Mouse (Mus musculus): Measurements from ENCODE around the gene Zfp536. TPM values are rescaled to one million over a fixed set of nuclear protein-coding genes. Genes with fewer than 3 reads are reported as not detected.

Gene Zfp536
- polyA plus RNA-seq, 1 experiment from 2014 or later: 31.5 TPM

DNA sequence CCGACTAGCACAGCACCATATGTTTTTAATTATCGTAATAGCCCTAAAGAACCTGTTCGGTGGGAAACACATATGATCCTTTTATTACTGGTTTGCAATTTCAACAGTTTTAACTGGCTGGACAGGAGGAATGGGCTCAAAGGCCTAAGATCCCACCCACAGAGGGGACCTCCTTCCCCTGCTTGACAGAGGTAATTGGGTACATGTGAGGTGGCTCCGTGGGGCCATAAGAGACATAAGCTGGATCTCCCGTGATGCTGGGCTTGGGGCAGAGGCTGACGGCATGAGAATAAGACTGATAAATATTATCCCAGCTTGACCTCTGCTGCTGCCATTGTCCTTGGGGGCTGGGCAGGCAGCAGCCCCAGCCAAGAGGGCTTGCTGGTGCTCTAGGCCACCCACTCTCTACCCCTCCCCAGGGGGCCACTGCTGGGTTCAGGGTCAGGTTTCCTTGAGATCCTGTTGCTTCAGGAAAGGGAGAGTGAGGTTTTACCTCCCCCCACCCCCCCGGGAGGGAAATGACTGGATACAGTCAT lies 309.2 kb downstream of the Zfp536 start:
- peak overlapping the region; percentile 59 for H3K27ac ChIP-seq
- H3K4me1 ChIP-seq: peaks cover 43% of the 10 kb centered on the region
- no peaks in the 10 kb centered on the region for H3K27me3 ChIP-seq (ENCODE audit: poor library complexity, severe bottlenecking)
- WGBS: 56% methylated on average over 7 of the region's 7 CpGs
- DNase-seq (ENCODE audit: extremely low spot score, low spot score): peak; percentile 30
- H3K4me3 ChIP-seq: no peak overlapping the region
- no peaks in the 10 kb centered on the region for H3K9me3 ChIP-seq
- no peaks in the 10 kb centered on the region for H3K36me3 ChIP-seq (replicated peaks)

DNA sequence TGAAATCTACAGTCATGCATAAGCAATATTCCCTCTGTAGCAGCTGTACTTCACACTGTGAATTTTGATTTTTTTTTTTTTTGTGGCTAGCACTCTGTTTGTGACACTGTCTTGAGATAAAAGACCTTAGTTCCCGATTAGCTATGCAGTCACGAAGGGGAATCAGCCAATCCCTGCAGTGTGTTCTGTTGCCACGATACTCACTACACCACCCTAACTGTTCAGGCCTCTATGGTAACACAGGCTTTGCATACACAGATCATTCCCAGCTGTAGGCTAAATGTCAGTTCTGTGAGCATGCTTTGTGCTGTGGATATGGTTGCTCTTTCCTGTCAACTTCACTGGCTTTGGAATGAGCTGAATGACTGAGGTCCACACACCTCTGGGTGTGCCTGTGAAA lies 325.9 kb downstream of the Zfp536 start:
- H3K4me1 ChIP-seq: peaks cover 3% of the 10 kb centered on the region; the same call in 1 of the 2 replicates
- no peak overlapping the region for H3K27ac ChIP-seq
- WGBS: 93% methylated on average over 3 of the region's 3 CpGs
- no peak overlapping the region for H3K4me3 ChIP-seq
- H3K36me3 ChIP-seq (replicated peaks): 0 out of 2 replicates have a peak, but pooled peaks cover 4% of the 10 kb centered on the region
- no peak for DNase-seq (ENCODE audit: extremely low spot score, low spot score)
- peaks cover 18% of the 10 kb centered on the region; the same call in 1 of the 2 replicates for H3K9me3 ChIP-seq
- H3K27me3 ChIP-seq (ENCODE audit: poor library complexity, severe bottlenecking): no peaks in the 10 kb centered on the region

DNA sequence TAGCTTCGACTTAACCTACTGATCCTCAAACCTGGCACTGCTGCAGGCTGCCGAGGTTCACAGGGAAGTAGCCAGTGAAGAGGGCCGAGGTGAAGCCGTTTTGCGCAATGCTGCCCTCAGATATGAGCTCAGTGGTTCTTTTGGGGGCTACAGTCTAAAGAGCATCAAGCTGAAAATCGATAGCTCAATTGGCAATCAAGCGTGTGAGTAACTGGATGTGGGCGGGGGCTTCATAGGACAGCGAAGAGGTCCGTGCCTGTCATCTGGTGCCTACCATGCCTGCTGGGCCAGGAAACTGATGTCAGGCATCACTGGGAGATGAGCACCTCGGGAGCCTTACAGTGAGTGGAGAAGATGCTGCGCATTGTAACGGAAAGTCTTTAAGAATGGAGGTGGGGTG lies 333.5 kb downstream of the Zfp536 start:
- peaks cover 12% of the 10 kb centered on the region for H3K4me1 ChIP-seq
- H3K36me3 ChIP-seq (replicated peaks): 0 out of 2 replicates have a peak, but pooled peaks cover 3% of the 10 kb centered on the region
- DNase-seq (ENCODE audit: extremely low spot score, low spot score): no peak
- H3K27me3 ChIP-seq (ENCODE audit: poor library complexity, severe bottlenecking): no peaks in the 10 kb centered on the region
- WGBS: 88% methylated on average over 13 of the region's 13 CpGs
- peaks cover 12% of the 10 kb centered on the region; the same call in 1 of the 2 replicates for H3K9me3 ChIP-seq
- H3K4me3 ChIP-seq: no peak overlapping the region
- no peak overlapping the region for H3K27ac ChIP-seq

GRCm38 (mm10) chr7:37439117-37439844 lies 334.2 kb downstream of the Zfp536 start:
- no peak overlapping the region for H3K27ac ChIP-seq
- H3K9me3 ChIP-seq: peaks cover 5% of the 10 kb centered on the region; the same call in 1 of the 2 replicates
- no peak for DNase-seq (ENCODE audit: extremely low spot score, low spot score)
- 76% methylated on average over 16 of the region's 16 CpGs for WGBS
- H3K36me3 ChIP-seq (replicated peaks): no peaks in the 10 kb centered on the region
- no peak overlapping the region for H3K4me3 ChIP-seq
- no peaks in the 10 kb centered on the region for H3K27me3 ChIP-seq (ENCODE audit: poor library complexity, severe bottlenecking)
- peaks cover 12% of the 10 kb centered on the region for H3K4me1 ChIP-seq

DNA sequence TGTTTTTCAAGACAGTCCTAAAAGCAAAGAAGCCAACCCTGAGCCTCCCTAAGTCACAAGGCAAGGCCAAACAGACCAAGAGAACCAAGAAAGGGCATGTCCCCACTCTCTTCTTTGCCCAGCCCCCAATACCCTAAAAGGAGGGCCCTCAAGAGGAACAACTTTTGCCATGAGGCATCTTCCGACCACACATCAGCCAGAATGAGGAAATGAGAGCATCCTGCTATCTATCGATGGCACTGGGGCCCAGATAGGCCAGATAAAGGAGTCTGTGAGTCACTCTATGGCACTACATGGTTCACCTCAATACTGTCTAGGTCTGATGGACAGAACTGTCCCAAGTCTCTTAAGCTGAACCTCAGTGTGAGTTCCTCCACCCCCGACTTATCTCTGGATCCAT lies 335.6 kb downstream of the Zfp536 start:
- Histone ChIP-seq H3K27ac (no peak overlapping the region), H3K4me1 (peaks cover 18% of the 10 kb centered on the region), H3K36me3 (replicated peaks) (no peaks in the 10 kb centered on the region), H3K27me3 (ENCODE audit: poor library complexity, severe bottlenecking) (no peaks in the 10 kb centered on the region), H3K4me3 (no peak overlapping the region), H3K9me3 (no peaks in the 10 kb centered on the region)
- 83% methylated on average over 3 of the region's 3 CpGs for WGBS
- DNase-seq (ENCODE audit: extremely low spot score, low spot score): no peak

DNA sequence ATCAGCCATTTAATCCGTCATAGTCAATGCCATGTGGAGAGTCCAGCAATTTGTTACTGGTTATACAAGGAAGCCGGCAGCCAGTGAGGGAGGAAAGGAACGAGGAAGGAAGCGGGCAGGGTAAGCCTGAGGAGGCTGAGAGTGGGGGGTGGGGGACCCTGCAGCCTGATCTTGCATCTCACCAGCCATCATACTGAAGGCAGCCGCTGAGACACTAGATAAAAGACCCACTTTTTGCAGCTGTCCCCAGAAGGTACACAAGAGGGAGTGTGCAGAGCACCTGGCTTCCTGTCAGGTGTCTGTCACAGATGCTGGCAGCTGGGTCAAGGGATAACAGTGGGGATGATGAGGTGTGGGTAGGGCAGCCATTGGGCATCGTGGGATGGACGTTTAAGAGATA lies 340.3 kb downstream of the Zfp536 start:
- Histone ChIP-seq H3K9me3 (no peaks in the 10 kb centered on the region), H3K27ac (no peak overlapping the region), H3K36me3 (replicated peaks) (no peaks in the 10 kb centered on the region), H3K27me3 (ENCODE audit: poor library complexity, severe bottlenecking) (no peaks in the 10 kb centered on the region), H3K4me1 (peaks cover 18% of the 10 kb centered on the region), H3K4me3 (no peak overlapping the region)
- DNase-seq (ENCODE audit: extremely low spot score, low spot score): no peak
- WGBS: 59% methylated on average over 7 of the region's 7 CpGs

GRCm38 (mm10) chr7:37431471-37431870 lies 342.0 kb downstream of the Zfp536 start:
- H3K9me3 ChIP-seq: no peaks in the 10 kb centered on the region
- 90% methylated on average over 10 of the region's 10 CpGs for WGBS
- DNase-seq (ENCODE audit: extremely low spot score, low spot score): no peak
- H3K27ac ChIP-seq: no peak overlapping the region
- H3K36me3 ChIP-seq (replicated peaks): no peaks in the 10 kb centered on the region
- H3K27me3 ChIP-seq (ENCODE audit: poor library complexity, severe bottlenecking): no peaks in the 10 kb centered on the region
- peaks cover 18% of the 10 kb centered on the region for H3K4me1 ChIP-seq
- H3K4me3 ChIP-seq: no peak overlapping the region

DNA sequence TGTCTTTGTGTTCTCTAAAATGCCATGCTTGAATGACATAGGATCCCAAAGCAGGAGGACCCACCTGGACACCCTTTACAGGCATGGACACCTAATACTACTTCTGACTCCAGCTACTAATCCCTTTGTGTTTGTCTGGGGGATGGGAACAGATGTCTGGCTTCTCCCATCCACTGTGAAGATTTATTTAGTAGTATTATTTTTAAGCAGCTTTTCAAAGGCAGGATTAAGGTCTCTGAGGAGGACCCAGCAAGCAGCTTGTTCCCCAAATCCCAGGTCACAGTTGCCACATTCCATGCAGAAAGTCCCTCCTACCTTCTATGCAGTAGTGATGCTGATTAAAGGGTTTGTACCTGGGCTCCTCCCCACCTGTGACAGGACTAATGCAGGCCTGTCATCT lies 347.4 kb downstream of the Zfp536 start:
- Histone ChIP-seq H3K9me3 (no peaks in the 10 kb centered on the region), H3K27me3 (ENCODE audit: poor library complexity, severe bottlenecking) (no peaks in the 10 kb centered on the region), H3K36me3 (replicated peaks) (no peaks in the 10 kb centered on the region), H3K4me3 (no peak overlapping the region), H3K4me1 (no peaks in the 10 kb centered on the region), H3K27ac (no peak overlapping the region)
- DNase-seq (ENCODE audit: extremely low spot score, low spot score): no peak

DNA sequence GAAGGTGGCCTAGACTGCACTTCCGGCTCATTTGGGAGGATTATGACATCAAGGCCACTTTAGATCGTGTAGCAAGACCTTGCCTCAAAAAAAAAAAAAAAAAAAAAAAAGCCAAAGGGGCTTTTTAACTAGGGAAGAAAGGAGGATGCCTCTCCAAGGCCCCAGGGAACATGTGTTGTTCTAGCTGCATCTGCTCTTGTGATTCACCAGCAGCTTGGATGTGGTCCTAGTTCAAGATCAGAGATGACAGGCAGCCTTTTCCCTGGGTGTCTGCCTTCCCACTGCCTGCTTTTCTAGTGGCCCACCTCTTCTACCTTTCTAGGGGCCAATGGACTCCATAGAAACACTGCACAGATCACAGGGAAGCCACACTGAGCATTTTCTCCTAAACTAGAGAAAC lies 350.5 kb downstream of the Zfp536 start:
- Histone ChIP-seq H3K27ac (no peak overlapping the region), H3K27me3 (ENCODE audit: poor library complexity, severe bottlenecking) (no peaks in the 10 kb centered on the region), H3K4me1 (no peaks in the 10 kb centered on the region), H3K4me3 (no peak overlapping the region), H3K9me3 (no peaks in the 10 kb centered on the region), H3K36me3 (replicated peaks) (no peaks in the 10 kb centered on the region)
- no peak for DNase-seq (ENCODE audit: extremely low spot score, low spot score)
- 60% methylated on average over 2 of the region's 2 CpGs for WGBS

Other genes starting within 250 kb of the Zfp536 start
- 44.4 and 49.3 TPM in 2 replicates for gene Uri1, start 249.9 kb upstream of the Zfp536 start, polyA plus RNA-seq (2016; fragmentation: Nextera tagmentation; extraction: Ambion mirVana)

Data from forebrain, embryonic 10.5 days (tissue).